Mouse (Mus musculus) limb, embryonic 11.5 days (tissue): Measurements from ENCODE around the gene Fam110a. TPM values are rescaled to one million over a fixed set of nuclear protein-coding genes. Genes with fewer than 3 reads are reported as not detected.

Experiments used
- ATAC-seq: fragments of 200-750 bp; cut with Nextera tagmentation; 2 replicates; pipeline ENCODE4 v1.8.0; 2017; ENCODE audit warnings: low read depth; ENCODE audit not compliant: insufficient number of reproducible peaks, low FRiP score, low TSS enrichment
- DNase-seq: peaks from one replicate; pipeline ENCODE4 v3.0.0-alpha.2; 2015; ENCODE audit warnings: low spot score
- H3K27ac ChIP-seq: fragments of 300-500 bp; sonication (generic); replicated peaks from 2 replicates; pipeline ENCODE4 v1.5.1; 2014; ENCODE audit warnings: low read depth, mild to moderate bottlenecking, low read length
- H3K27me3 ChIP-seq: fragments of 300-500 bp; sonication (generic); 2 replicates; pipeline ENCODE4 v1.6.1; 2014; ENCODE audit warnings: mild to moderate bottlenecking, low read length, mixed read lengths; ENCODE audit not compliant: control insufficient read depth, insufficient read depth
- H3K36me3 ChIP-seq: fragments of 300-500 bp; sonication (generic); 2 replicates; pipeline ENCODE4 v1.6.1; 2014; ENCODE audit warnings: mild to moderate bottlenecking, low read length, moderate library complexity, mixed read lengths; ENCODE audit not compliant: control insufficient read depth, insufficient read depth
- H3K4me1 ChIP-seq: fragments of 300-500 bp; sonication (generic); 2 replicates; pipeline ENCODE4 v1.6.1; 2014; ENCODE audit warnings: low read length, mixed read lengths; ENCODE audit not compliant: control insufficient read depth, insufficient read depth
- H3K4me2 ChIP-seq: fragments of 300-500 bp; sonication (generic); 2 replicates; pipeline ENCODE4 v1.6.1; 2014; ENCODE audit warnings: low read depth, mild to moderate bottlenecking, moderate library complexity; ENCODE audit not compliant: severe bottlenecking
- H3K4me3 ChIP-seq: fragments of 300-500 bp; sonication (generic); 2 replicates; pipeline ENCODE4 v1.5.1; 2014; ENCODE audit warnings: low read depth, low read length
- H3K9ac ChIP-seq: fragments of 300-500 bp; sonication (generic); 2 replicates; pipeline ENCODE4 v1.6.1; 2014; ENCODE audit warnings: mild to moderate bottlenecking, low read length
- H3K9me3 ChIP-seq: fragments of 300-500 bp; sonication (generic); 2 replicates; pipeline ENCODE4 v1.6.1; 2016; ENCODE audit warnings: low read length; ENCODE audit not compliant: control insufficient read depth
- WGBS: fragments of 180-500 bp; shearing (Covaris S2); extraction: QIAGEN DNeasy Blood & Tissue Kit; methylation state at CpG from one replicate; pipeline ENCODE4 v1.1.7; 2014; 5-methylcytosine and 5-hydroxymethylcytosine counted together
- polyA plus RNA-seq: library from polyadenylated mRNA; unstranded; fragments of >200 nt; fragmentation: Nextera tagmentation; extraction: Ambion mirVana; gene quantifications from 2 replicates; pipeline ENCODE4 v1.2.1, GENCODE M21; 2014

The Fam110a gene
- polyA plus RNA-seq, 1 experiment from 2014 or later, result 31.7 TPM

DNA sequence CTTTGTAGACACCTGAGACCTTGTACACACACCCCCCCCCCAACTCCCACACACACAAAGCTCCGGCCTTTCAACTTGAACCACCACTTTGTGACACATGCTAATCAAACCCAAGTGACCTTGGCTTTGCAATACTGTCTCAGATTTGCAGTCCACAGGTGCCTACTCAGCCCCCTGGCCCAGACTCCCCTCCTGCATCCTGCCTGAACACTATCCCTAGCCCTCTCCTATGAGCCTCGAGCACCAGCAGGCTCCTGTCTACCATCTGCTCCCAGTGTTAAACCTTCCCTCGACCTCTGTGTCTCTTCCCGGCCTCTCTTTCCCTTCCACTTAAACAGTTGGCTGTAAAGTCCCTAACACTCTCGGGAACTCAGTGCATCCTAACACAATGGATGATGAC lies 11.4 kb upstream of the Fam110a start:
- 30% methylated on average over 5 of the region's 5 CpGs for WGBS
- Histone ChIP-seq H3K36me3 (no peaks in the 10 kb centered on the region), H3K4me2 (no peak overlapping the region), H3K4me1 (no peaks in the 10 kb centered on the region), H3K9me3 (no peaks in the 10 kb centered on the region), H3K4me3 (no peak overlapping the region), H3K9ac (no peak overlapping the region), H3K27ac (no peak overlapping the region), H3K27me3 (peaks cover 10% of the 10 kb centered on the region)
- DNase-seq, result no peak
- ATAC-seq, result no peak

DNA sequence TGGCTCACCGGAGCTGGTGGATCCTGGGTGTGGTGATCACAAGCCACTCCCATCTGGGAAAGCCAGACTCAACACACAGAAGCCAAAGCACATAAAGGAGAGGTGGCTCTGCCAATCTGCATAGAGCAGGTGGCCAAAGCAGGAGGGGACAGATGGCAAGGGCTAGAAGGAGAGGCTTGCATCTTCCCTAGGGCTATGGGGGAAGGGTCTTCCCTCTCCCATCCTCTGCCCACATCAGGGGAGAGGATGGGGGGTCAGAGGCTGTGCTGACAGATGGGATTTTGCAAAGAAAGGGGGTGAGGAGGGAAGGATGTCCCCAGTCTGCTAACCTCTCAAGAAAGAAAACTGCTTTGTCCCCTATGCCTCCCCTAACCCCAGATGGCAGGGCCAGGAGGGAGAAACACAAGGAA lies 11.0 kb upstream of the Fam110a start:
- WGBS, result 33% methylated on average over 1 of the region's 1 CpGs

DNA sequence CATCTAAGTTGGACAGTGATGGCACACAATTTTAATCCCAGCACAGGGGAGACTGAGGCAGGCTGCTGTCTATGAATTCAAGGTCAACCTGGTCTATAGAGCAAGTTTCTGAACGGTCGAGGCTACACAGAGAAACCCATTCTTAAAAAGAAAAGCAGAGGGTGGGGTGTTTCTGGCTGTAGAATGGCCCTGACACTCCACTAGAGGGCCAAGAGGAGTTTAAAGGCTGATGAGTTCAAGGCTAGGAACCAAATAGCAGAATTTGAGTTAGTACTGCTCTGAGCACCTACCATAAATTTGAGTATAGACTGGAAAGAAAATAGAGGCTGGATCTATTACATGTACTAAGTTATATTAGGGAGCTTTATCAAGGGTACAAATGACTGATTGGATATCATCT lies 9.0 kb upstream of the Fam110a start:
- Histone ChIP-seq H3K9me3 (no peaks in the 10 kb centered on the region), H3K27me3 (peaks cover 3% of the 10 kb centered on the region; the same call in 1 of the 2 replicates), H3K9ac (no peak overlapping the region), H3K4me1 (no peaks in the 10 kb centered on the region), H3K36me3 (no peaks in the 10 kb centered on the region), H3K27ac (no peak overlapping the region), H3K4me3 (no peak overlapping the region), H3K4me2 (no peak overlapping the region)
- DNase-seq (no peak), ATAC-seq (no peak)
- WGBS, result 78% methylated on average over 2 of the region's 2 CpGs

More for the DNA sequence above, 11.0 kb upstream of the Fam110a start:
- H3K36me3 ChIP-seq, result no peaks in the 10 kb centered on the region
- H3K9ac ChIP-seq, result no peak overlapping the region
- H3K9me3 ChIP-seq, result no peaks in the 10 kb centered on the region
- H3K27ac ChIP-seq, result no peak overlapping the region
- H3K4me2 ChIP-seq, result no peak overlapping the region
- H3K4me3 ChIP-seq, result no peak overlapping the region
- H3K27me3 ChIP-seq, result peaks cover 5% of the 10 kb centered on the region
- no peak for DNase-seq
- no peak for ATAC-seq
- no peaks in the 10 kb centered on the region for H3K4me1 ChIP-seq

DNA sequence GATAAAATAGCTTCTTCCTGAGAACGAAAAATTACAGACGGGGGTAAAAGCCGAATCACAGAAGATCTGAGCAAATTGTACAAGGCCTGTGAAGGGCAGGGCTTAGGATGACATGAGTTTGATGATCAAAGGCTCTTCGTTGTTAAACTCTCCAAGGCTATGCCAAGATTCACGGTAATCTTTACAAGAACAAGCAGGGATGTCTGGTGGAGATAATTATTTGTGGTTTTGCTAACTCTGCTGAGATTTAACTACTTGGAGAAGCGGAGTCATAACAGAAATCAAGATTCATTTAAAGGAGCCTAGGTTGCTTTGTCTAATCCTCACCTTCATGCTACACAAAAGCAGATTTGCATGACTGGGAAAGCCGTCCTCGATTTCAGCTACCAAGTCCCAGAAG lies 6.9 kb upstream of the Fam110a start:
- no peak for DNase-seq
- Histone ChIP-seq H3K4me1 (no peaks in the 10 kb centered on the region), H3K9ac (no peak overlapping the region), H3K4me2 (no peak overlapping the region), H3K4me3 (no peak overlapping the region), H3K27me3 (no peaks in the 10 kb centered on the region), H3K27ac (no peak overlapping the region), H3K36me3 (no peaks in the 10 kb centered on the region), H3K9me3 (no peaks in the 10 kb centered on the region)
- ATAC-seq, result no peak
- WGBS, result 79% methylated on average over 8 of the region's 8 CpGs

DNA sequence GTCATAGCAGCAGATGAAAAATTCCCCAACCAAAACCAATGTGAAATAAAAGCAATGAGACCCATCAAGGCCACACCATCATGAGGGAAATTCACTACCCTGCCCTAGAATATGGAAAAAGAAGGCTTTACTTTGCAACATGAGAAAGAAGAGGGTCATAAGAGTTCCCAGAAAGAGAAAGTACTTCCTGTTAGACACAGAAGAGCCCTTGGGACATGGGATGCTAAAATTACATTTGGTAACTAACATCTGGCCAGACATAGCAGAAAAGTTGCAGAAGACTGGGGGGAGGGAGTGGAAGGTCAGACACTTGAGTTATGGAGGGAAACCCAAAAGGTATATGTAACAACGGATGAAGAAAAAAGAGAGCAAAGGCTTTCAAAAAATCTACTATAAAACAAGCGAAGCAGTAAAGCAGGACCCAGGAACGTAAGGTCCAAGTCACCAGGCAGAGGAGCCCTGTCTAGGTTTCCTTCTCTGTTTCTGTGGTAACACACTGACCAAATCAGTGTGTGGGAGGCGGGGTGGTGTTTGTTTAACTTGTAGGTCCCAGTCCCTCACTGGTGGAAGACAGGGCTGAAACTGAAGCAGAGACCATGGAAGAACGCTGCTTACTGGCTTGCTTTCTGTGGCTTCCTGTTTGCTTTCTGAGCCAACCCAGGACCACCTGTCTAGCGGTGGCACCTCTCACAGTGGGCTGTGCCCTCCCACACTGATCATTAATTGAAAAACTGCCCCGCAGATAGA lies 5.6 kb upstream of the Fam110a start:
- peaks cover 2% of the 10 kb centered on the region; the same call in 1 of the 2 replicates for H3K4me1 ChIP-seq
- WGBS, result 75% methylated on average over 7 of the region's 7 CpGs
- no peak overlapping the region for H3K4me2 ChIP-seq
- no peak overlapping the region for H3K9ac ChIP-seq
- no peak overlapping the region for H3K27ac ChIP-seq
- no peaks in the 10 kb centered on the region for H3K36me3 ChIP-seq
- no peaks in the 10 kb centered on the region for H3K27me3 ChIP-seq
- DNase-seq (no peak), ATAC-seq (no peak)
- no peak overlapping the region for H3K4me3 ChIP-seq
- H3K9me3 ChIP-seq, result no peaks in the 10 kb centered on the region

DNA sequence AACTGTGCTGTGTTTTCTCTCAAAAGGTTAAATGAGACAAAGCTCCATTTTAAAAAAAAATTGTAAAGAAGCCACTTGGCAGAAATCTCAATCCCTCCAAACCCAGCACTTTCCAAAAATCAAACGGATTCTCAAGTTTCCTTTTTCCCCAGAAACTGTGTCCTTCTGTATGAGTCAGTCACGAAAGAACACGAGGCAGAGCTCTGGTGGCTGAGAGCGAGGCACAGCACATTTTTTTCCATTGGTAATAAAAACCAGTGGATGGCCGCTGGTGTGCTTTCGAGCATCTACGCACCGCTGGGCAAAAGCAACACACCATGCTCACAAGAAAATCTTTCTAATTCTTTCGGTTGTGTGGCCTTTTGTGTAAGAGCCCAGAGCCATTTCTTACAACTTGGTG lies 4.0 kb upstream of the Fam110a start:
- Histone ChIP-seq H3K9ac (no peak overlapping the region), H3K27me3 (no peaks in the 10 kb centered on the region), H3K27ac (no peak overlapping the region), H3K36me3 (no peaks in the 10 kb centered on the region), H3K4me3 (no peak overlapping the region), H3K4me2 (no peak overlapping the region), H3K9me3 (no peaks in the 10 kb centered on the region), H3K4me1 (peaks cover 9% of the 10 kb centered on the region)
- DNase-seq (no peak), ATAC-seq (no peak)
- 74% methylated on average over 9 of the region's 9 CpGs for WGBS

DNA sequence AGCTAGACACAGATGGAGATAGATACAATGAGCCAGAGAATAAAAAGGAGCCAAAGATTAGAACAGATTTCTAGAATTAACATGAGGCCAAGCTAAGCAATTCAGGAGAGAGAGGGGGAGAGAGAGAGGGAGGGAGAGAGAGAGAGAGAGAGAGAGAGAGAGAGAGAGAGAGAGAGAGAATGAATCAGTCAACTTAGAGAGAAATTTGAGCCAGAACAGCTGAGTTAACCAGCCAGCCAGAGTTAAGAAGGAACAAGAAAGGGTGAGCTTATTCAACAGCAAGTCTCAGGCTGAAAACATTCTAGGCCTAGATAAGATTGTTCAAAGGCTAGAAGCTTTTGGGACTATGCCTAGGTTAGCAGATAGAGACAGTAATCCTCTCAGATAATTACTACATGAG lies 2.5 kb upstream of the Fam110a start:
- no peaks in the 10 kb centered on the region for H3K9me3 ChIP-seq
- H3K36me3 ChIP-seq, result no peaks in the 10 kb centered on the region
- no peak overlapping the region for H3K4me3 ChIP-seq
- no peak overlapping the region for H3K9ac ChIP-seq
- H3K4me1 ChIP-seq, result peaks cover 22% of the 10 kb centered on the region
- H3K27ac ChIP-seq, result no peak overlapping the region
- no peak overlapping the region for H3K4me2 ChIP-seq
- ATAC-seq (no peak), DNase-seq (no peak)
- H3K27me3 ChIP-seq, result no peaks in the 10 kb centered on the region

DNA sequence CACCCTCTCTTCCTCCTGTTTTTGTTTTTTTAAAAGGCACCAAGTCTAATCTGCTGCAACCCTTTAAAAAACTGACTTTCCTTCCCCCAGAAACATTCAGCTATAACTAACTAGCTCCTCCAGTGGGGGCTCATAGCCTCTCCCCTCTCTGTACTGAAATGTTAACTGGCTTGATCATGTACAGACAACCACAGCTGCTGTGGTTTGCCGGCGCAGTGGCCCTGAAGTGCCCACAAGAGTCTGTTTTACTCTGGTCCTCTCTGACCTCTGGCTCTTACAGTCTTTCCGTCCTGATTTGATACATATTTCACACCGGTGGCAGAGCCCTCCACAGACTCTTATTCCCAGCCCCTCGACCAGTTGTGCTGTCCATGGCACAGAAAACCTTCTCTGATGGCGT lies 1.2 kb upstream of the Fam110a start:
- H3K27me3 ChIP-seq, result no peaks in the 10 kb centered on the region
- no peaks in the 10 kb centered on the region for H3K9me3 ChIP-seq
- ATAC-seq (no peak), DNase-seq (no peak)
- no peak overlapping the region for H3K4me2 ChIP-seq
- no peak overlapping the region for H3K27ac ChIP-seq
- H3K4me1 ChIP-seq, result peaks cover 22% of the 10 kb centered on the region
- WGBS, result 71% methylated on average over 6 of the region's 6 CpGs
- H3K4me3 ChIP-seq, result no peak overlapping the region
- H3K36me3 ChIP-seq, result no peaks in the 10 kb centered on the region
- no peak overlapping the region for H3K9ac ChIP-seq

DNA sequence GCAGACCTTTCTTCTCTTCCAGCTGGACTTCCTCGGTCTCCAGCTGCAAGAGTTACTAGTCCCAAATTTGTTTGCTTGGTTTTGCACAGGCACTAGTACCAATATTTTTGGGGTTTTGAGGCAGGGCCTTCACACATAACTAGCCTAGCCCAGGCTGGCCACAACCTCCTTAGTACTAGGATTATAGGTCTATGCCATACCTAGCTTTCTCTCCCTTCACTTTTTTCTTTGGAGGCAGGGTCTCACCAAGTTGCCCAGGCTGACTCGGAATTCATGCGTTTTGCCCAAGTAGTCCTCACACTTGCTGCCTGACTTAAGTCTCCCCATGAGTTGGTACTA lies 305 bp upstream of the Fam110a start:
- H3K27me3 ChIP-seq, result no peaks in the 10 kb centered on the region
- H3K36me3 ChIP-seq, result no peaks in the 10 kb centered on the region
- peak overlapping the region; percentile 83 for H3K9ac ChIP-seq
- no peak for DNase-seq
- no peaks in the 10 kb centered on the region for H3K9me3 ChIP-seq
- H3K4me3 ChIP-seq, result peak overlapping the region; percentile 82
- peak; percentile 26; the same call in 1 of the 2 replicates for ATAC-seq
- 39% methylated on average over 3 of the region's 3 CpGs for WGBS
- peak overlapping the region; percentile 68; the same call in 1 of the 2 replicates for H3K4me2 ChIP-seq
- peaks cover 22% of the 10 kb centered on the region for H3K4me1 ChIP-seq
- no peak overlapping the region; the same call in 1 of the 2 replicates for H3K27ac ChIP-seq
